Mouse (Mus musculus): ENCODE measurements at regions not wholly inside any gene's neighbourhood (a gene's known extent, or its start where the extent isn't known, plus 50 kb on each side); places are given as distances from the start of the nearest gene placed in this dataset.

DNA sequence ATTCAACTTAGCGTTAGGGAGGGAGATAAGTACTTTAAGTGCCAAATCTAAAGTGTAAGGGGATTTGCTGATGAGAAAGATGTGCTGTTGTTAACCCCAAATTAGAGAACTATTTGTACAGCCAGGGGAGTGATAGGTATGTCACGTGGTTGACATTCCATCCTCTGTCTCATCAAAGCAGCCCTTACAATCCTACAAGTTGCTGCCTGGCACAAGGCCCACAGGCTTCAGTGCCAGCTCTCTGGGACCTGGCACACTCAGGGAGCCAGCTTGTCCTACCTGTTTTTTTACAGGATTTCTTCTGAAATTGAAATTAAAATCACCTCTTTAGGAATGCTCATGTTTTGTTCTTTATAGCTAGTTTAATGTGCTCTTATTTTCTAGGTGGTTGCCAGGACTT lies 68.6 kb upstream of the Egln3 start:
- H3K79me2 ChIP-seq (replicated peaks; ENCODE audit: control insufficient read depth, insufficient read depth, low read length): no peaks in the 10 kb centered on the region
- intact Hi-C loops (cut with DNase I): no loop called here
- no peak overlapping the region for H3K9ac ChIP-seq (ENCODE audit: low read depth, low read length)
- no peak overlapping the region for H3K27ac ChIP-seq
- no peaks in the 10 kb centered on the region; the same call in 1 of the 2 replicates for H3K4me1 ChIP-seq (ENCODE audit: control insufficient read depth, insufficient read depth, low read length)
- H3K36me3 ChIP-seq (ENCODE audit: control insufficient read depth, insufficient read depth, low read length): no peaks in the 10 kb centered on the region
- H3K27me3 ChIP-seq (ENCODE audit: control insufficient read depth, insufficient read depth, low read length): no peaks in the 10 kb centered on the region
- peak in 1 of 2 experiments; percentile 48 for DNase-seq
- WGBS: 64% methylated on average over 2 of the region's 2 CpGs
- no peak overlapping the region for H3K4me3 ChIP-seq
- no peak for TF ChIP-seq POLR2A (IDR thresholded peaks at IDR 0.05; ENCODE audit: insufficient read depth, low read depth, low read length)

DNA sequence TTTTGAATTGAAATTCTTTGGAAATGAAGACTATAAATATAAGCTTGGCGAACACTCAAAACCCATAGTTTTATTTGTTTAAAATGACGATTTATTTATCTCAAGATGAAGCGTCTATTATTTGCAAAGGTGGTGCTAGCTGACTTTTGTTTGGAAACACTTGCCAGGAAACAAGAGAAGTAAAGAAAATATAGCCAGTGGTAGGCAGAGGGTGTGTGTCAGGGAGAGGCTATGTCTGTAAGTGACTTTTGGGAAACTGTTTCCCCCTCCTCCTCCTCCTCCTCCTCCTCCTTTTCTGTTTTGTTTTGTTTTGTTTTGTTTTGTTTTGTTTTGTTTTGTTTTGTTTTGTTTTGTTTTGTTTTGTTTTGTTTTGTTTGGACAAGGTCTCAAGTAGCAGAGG lies 62.2 kb upstream of the Egln3 start:
- intact Hi-C loops (cut with DNase I): no loop called here
- no peak for TF ChIP-seq POLR2A (IDR thresholded peaks at IDR 0.05; ENCODE audit: insufficient read depth, low read depth, low read length)
- TF ChIP-seq EP300 (IDR thresholded peaks at IDR 0.05; ENCODE audit: insufficient read depth, low read depth, low read length): no peak
- TF ChIP-seq CTCF (IDR thresholded peaks at IDR 0.05): no peak

DNA sequence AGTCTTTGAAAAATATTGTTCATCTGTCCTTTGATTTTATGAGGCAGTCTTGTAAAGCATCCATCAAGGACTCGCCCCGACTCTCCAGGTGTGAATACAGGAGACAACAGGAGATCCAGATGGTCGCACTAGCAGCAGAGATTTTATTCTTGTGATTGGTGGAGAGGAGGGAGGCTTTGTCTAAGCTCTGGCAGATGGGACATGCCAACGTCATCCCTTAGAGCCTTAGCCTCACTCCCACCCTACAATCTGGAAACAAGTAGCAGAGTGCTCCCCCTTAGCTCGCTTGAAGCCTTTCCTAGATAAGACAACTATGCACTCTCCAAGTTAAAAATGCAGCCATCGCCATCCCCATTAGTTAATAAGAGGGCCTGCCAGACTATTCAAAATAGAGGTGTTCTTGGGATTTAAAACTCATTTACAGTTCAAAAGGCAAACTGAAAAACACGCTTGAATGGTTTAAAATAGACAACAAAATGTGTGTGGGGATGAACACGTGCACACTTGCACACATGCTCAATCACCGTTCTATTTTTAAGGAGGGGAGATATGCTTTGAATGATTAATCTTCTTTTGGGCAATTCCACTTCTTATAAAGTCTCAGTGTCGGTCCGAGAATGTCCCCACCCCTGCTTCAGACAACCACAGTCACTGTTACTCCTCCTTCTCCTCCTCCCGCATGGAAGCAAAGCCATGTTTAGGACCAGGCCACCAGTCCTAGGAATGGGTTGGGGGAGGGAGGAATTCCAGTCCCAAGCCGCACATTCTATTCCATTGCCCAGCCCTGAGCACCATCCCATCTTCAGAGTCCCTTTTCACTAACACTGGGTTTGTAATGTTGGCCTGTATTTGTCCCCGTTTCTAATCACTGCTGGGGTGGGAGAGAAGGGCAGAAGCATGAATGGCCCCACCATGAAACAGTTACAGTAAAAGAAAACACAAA lies 61.5 kb upstream of the Egln3 start:
- intact Hi-C loops (cut with DNase I): no loop called here
- Histone ChIP-seq H3K79me2 (replicated peaks; ENCODE audit: control insufficient read depth, insufficient read depth, low read length) (no peaks in the 10 kb centered on the region), H3K27me3 (ENCODE audit: control insufficient read depth, insufficient read depth, low read length) (no peaks in the 10 kb centered on the region), H3K36me3 (ENCODE audit: control insufficient read depth, insufficient read depth, low read length) (no peaks in the 10 kb centered on the region), H3K27ac (no peak overlapping the region), H3K9ac (ENCODE audit: low read depth, low read length) (no peak overlapping the region), H3K4me1 (ENCODE audit: control insufficient read depth, insufficient read depth, low read length) (peaks cover 2% of the 10 kb centered on the region; the same call in 1 of the 2 replicates), H3K4me3 (no peak overlapping the region)
- DNase-seq: no peak
- 63% methylated on average over 14 of the region's 14 CpGs for WGBS
- TF ChIP-seq POLR2A (IDR thresholded peaks at IDR 0.05; ENCODE audit: insufficient read depth, low read depth, low read length) (no peak), CTCF (IDR thresholded peaks at IDR 0.05) (no peak), EP300 (IDR thresholded peaks at IDR 0.05; ENCODE audit: insufficient read depth, low read depth, low read length) (no peak)

More for the DNA sequence above, 62.2 kb upstream of the Egln3 start:
- 75% methylated on average over 3 of the region's 3 CpGs for WGBS
- Histone ChIP-seq H3K27ac (no peak overlapping the region), H3K36me3 (ENCODE audit: control insufficient read depth, insufficient read depth, low read length) (no peaks in the 10 kb centered on the region), H3K4me1 (ENCODE audit: control insufficient read depth, insufficient read depth, low read length) (peaks cover 2% of the 10 kb centered on the region; the same call in 1 of the 2 replicates), H3K79me2 (replicated peaks; ENCODE audit: control insufficient read depth, insufficient read depth, low read length) (no peaks in the 10 kb centered on the region), H3K27me3 (ENCODE audit: control insufficient read depth, insufficient read depth, low read length) (no peaks in the 10 kb centered on the region), H3K9ac (ENCODE audit: low read depth, low read length) (no peak overlapping the region), H3K4me3 (no peak overlapping the region)
- no peak for DNase-seq

DNA sequence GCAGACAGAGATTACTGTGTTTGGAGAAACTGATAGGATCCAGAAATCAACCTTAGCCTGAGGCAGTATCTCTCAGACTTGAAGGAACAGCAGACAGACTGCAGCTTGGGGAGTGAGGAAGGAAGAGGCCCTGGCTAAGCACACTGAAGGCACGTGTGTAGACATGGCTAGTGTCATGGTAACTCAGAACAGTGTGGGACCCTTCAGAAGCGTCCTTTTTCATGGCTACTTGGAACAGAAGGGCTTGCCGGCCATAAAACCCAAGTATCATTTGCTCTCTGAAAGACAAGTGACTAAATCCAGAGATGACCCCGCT lies 60.7 kb upstream of the Egln3 start:
- peaks cover 2% of the 10 kb centered on the region; the same call in 1 of the 2 replicates for H3K4me1 ChIP-seq (ENCODE audit: control insufficient read depth, insufficient read depth, low read length)
- H3K27me3 ChIP-seq (ENCODE audit: control insufficient read depth, insufficient read depth, low read length): no peaks in the 10 kb centered on the region
- TF ChIP-seq CTCF (IDR thresholded peaks at IDR 0.05) (no peak), EP300 (IDR thresholded peaks at IDR 0.05; ENCODE audit: insufficient read depth, low read depth, low read length) (no peak), POLR2A (IDR thresholded peaks at IDR 0.05; ENCODE audit: insufficient read depth, low read depth, low read length) (no peak)
- DNase-seq: no peak
- 65% methylated on average over 4 of the region's 4 CpGs for WGBS
- H3K36me3 ChIP-seq (ENCODE audit: control insufficient read depth, insufficient read depth, low read length): no peaks in the 10 kb centered on the region
- no peak overlapping the region for H3K4me3 ChIP-seq
- no peak overlapping the region for H3K9ac ChIP-seq (ENCODE audit: low read depth, low read length)
- no peaks in the 10 kb centered on the region for H3K79me2 ChIP-seq (replicated peaks; ENCODE audit: control insufficient read depth, insufficient read depth, low read length)
- H3K27ac ChIP-seq: no peak overlapping the region
- intact Hi-C loops (cut with DNase I): no loop called here

DNA sequence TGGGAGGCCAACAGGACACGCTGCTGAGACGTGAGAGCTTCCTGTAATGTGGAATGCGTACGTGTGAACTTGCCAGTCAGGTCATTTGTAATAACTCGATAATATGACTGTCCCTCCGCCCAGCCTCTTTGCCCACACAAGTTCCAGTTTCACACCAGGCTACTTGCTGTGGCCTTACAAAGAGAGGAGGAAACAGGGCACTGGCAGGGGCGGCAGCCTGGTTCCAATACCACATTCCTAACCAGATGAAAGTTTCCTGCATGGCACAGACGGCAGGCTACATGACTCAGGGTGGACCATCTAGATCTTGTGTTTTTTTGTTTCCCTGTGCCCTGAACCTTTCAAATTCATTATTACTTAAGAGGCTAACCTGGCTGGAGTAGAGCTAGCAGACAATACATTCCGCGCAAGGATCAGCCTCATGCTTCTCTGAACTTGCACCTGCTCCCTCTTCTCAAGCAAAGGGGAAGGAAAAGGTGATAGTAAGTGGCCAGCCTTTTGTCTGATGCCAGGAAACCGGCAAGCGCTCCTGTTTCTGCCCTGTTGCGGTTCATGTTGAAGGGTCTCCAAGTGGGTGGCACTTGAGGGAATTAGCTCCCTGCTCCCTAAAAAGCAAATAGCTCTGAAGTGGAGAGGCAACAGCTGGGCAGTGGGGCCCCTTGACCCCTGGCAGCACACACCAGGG lies 60.2 kb upstream of the Egln3 start:
- Histone ChIP-seq H3K36me3 (ENCODE audit: control insufficient read depth, insufficient read depth, low read length) (no peaks in the 10 kb centered on the region), H3K79me2 (replicated peaks; ENCODE audit: control insufficient read depth, insufficient read depth, low read length) (no peaks in the 10 kb centered on the region), H3K27me3 (ENCODE audit: control insufficient read depth, insufficient read depth, low read length) (no peaks in the 10 kb centered on the region), H3K27ac (no peak overlapping the region), H3K4me1 (ENCODE audit: control insufficient read depth, insufficient read depth, low read length) (peaks cover 2% of the 10 kb centered on the region; the same call in 1 of the 2 replicates), H3K9ac (ENCODE audit: low read depth, low read length) (no peak overlapping the region), H3K4me3 (no peak overlapping the region)
- intact Hi-C loops (cut with DNase I): no loop called here
- TF ChIP-seq EP300 (IDR thresholded peaks at IDR 0.05; ENCODE audit: insufficient read depth, low read depth, low read length) (no peak), CTCF (IDR thresholded peaks at IDR 0.05) (no peak), POLR2A (IDR thresholded peaks at IDR 0.05; ENCODE audit: insufficient read depth, low read depth, low read length) (no peak)
- no peak for DNase-seq
- WGBS: 43% methylated on average over 13 of the region's 13 CpGs
